Mouse (Mus musculus): ENCODE data around the gene Rbm3. TPM values are rescaled to one million over a fixed set of nuclear protein-coding genes. Genes with fewer than 3 reads are reported as not detected.

Gene Rbm3
- polyA plus RNA-seq (2015; fragmentation: Nextera tagmentation; extraction: Ambion mirVana): 217 and 231 TPM in 2 replicates

- H3K9me3 ChIP-seq (replicated peaks; ENCODE audit: control insufficient read depth, low read length): no peaks in the 10 kb centered on the region
Measured at GRCm38 (mm10) chrX:8145153-8145991, at the start of gene Rbm3. Rbm3 (minus strand) TSS chrX:8145880.

GRCm38 (mm10) chrX:8193419-8193723 is 47.7 kb upstream of the Rbm3 start, which contains the start of gene Ebp:
Ebp (minus strand) TSS chrX:8193512.
- H3K27ac ChIP-seq (ENCODE audit: low read length): peak within 1 kb of the TSS; percentile 83
- peak within 1 kb of the TSS; percentile 75 for H3K4me3 ChIP-seq (ENCODE audit: low read depth, low read length)
- peak within 1 kb of the TSS; percentile 80 for H3K9ac ChIP-seq (ENCODE audit: low read depth, low read length)
- ATAC-seq (ENCODE audit: low read depth): peak; percentile 15
- H3K27me3 ChIP-seq (ENCODE audit: control insufficient read depth, insufficient read depth, low read depth, low read length): no peaks in the 10 kb centered on the region
- peaks cover 2% of the 10 kb centered on the region for H3K4me1 ChIP-seq (ENCODE audit: control insufficient read depth, low read depth, low read length)
- H3K4me2 ChIP-seq (ENCODE audit: low read depth, low read length): peak within 1 kb of the TSS; percentile 88
- H3K36me3 ChIP-seq (ENCODE audit: control insufficient read depth, insufficient read depth): no peaks in the 10 kb centered on the region
- no peaks in the 10 kb centered on the region for H3K9me3 ChIP-seq (replicated peaks; ENCODE audit: control insufficient read depth, low read length)
- 21% methylated on average over 10 of the region's 10 CpGs for WGBS (ENCODE audit: insufficient replicate concordance)

More at GRCm38 (mm10) chrX:8145153-8145991, at the start of gene Rbm3:
- Histone ChIP-seq H3K36me3 (ENCODE audit: control insufficient read depth, insufficient read depth) (peaks cover 29% of the 10 kb centered on the region), H3K4me1 (ENCODE audit: control insufficient read depth, low read depth, low read length) (peaks cover 9% of the 10 kb centered on the region), H3K27ac (ENCODE audit: low read length) (peak within 1 kb of the TSS; percentile 95), H3K9ac (ENCODE audit: low read depth, low read length) (peak within 1 kb of the TSS; percentile 72), H3K4me3 (ENCODE audit: low read depth, low read length) (peak within 1 kb of the TSS; percentile 83), H3K27me3 (ENCODE audit: control insufficient read depth, insufficient read depth, low read depth, low read length) (no peaks in the 10 kb centered on the region), H3K4me2 (ENCODE audit: low read depth, low read length) (peak within 1 kb of the TSS; percentile 77)
- 18% methylated on average over 61 of the region's 65 CpGs for WGBS (ENCODE audit: insufficient replicate concordance)
- peak; percentile 95 for ATAC-seq (ENCODE audit: low read depth)

- H3K4me1 ChIP-seq (ENCODE audit: control insufficient read depth, low read depth, low read length): peaks cover 2% of the 10 kb centered on the region
- peak overlapping the region; percentile 75 for H3K4me3 ChIP-seq (ENCODE audit: low read depth, low read length)
- no peaks in the 10 kb centered on the region for H3K9me3 ChIP-seq (replicated peaks; ENCODE audit: control insufficient read depth, low read length)
- peak; percentile 99 for ATAC-seq (ENCODE audit: low read depth)
- H3K27me3 ChIP-seq (ENCODE audit: control insufficient read depth, insufficient read depth, low read depth, low read length): no peaks in the 10 kb centered on the region
- WGBS (ENCODE audit: insufficient replicate concordance): 14% methylated on average over 38 of the region's 38 CpGs
- peak overlapping the region; percentile 83 for H3K27ac ChIP-seq (ENCODE audit: low read length)
- no peaks in the 10 kb centered on the region for H3K36me3 ChIP-seq (ENCODE audit: control insufficient read depth, insufficient read depth)
- peak overlapping the region; percentile 80 for H3K9ac ChIP-seq (ENCODE audit: low read depth, low read length)
- peak overlapping the region; percentile 88 for H3K4me2 ChIP-seq (ENCODE audit: low read depth, low read length)
Measured at GRCm38 (mm10) chrX:8192640-8193418, 47.1 kb upstream of the Rbm3 start.

GRCm38 (mm10) chrX:8192126-8192639 is 46.5 kb upstream of the Rbm3 start:
- peak overlapping the region; percentile 75 for H3K4me3 ChIP-seq (ENCODE audit: low read depth, low read length)
- H3K4me1 ChIP-seq (ENCODE audit: control insufficient read depth, low read depth, low read length): peaks cover 2% of the 10 kb centered on the region
- 11% methylated on average over 13 of the region's 13 CpGs for WGBS (ENCODE audit: insufficient replicate concordance)
- H3K27me3 ChIP-seq (ENCODE audit: control insufficient read depth, insufficient read depth, low read depth, low read length): no peaks in the 10 kb centered on the region
- peak overlapping the region; percentile 80 for H3K9ac ChIP-seq (ENCODE audit: low read depth, low read length)
- no peaks in the 10 kb centered on the region for H3K36me3 ChIP-seq (ENCODE audit: control insufficient read depth, insufficient read depth)
- H3K27ac ChIP-seq (ENCODE audit: low read length): peak overlapping the region; percentile 70
- peak overlapping the region; percentile 71 for H3K4me2 ChIP-seq (ENCODE audit: low read depth, low read length)
- H3K9me3 ChIP-seq (replicated peaks; ENCODE audit: control insufficient read depth, low read length): no peaks in the 10 kb centered on the region
- ATAC-seq (ENCODE audit: low read depth): no peak; the same call in 1 of the 2 replicates

- H3K4me3 ChIP-seq (ENCODE audit: low read depth, low read length): no peak overlapping the region
- H3K27me3 ChIP-seq (ENCODE audit: control insufficient read depth, insufficient read depth, low read depth, low read length): no peaks in the 10 kb centered on the region
- H3K36me3 ChIP-seq (ENCODE audit: control insufficient read depth, insufficient read depth): no peaks in the 10 kb centered on the region
- no peaks in the 10 kb centered on the region for H3K4me1 ChIP-seq (ENCODE audit: control insufficient read depth, low read depth, low read length)
- H3K9me3 ChIP-seq (replicated peaks; ENCODE audit: control insufficient read depth, low read length): no peaks in the 10 kb centered on the region
- 19% methylated on average over 7 of the region's 7 CpGs for WGBS (ENCODE audit: insufficient replicate concordance)
- H3K9ac ChIP-seq (ENCODE audit: low read depth, low read length): no peak overlapping the region
- H3K4me2 ChIP-seq (ENCODE audit: low read depth, low read length): no peak overlapping the region
- no peak for ATAC-seq (ENCODE audit: low read depth)
- no peak overlapping the region for H3K27ac ChIP-seq (ENCODE audit: low read length)
Measured at GRCm38 (mm10) chrX:8182871-8183540, 37.3 kb upstream of the Rbm3 start.

- Histone ChIP-seq H3K9ac (ENCODE audit: low read depth, low read length) (no peak overlapping the region), H3K9me3 (replicated peaks; ENCODE audit: control insufficient read depth, low read length) (no peaks in the 10 kb centered on the region), H3K27ac (ENCODE audit: low read length) (no peak overlapping the region), H3K4me3 (ENCODE audit: low read depth, low read length) (no peak overlapping the region), H3K27me3 (ENCODE audit: control insufficient read depth, insufficient read depth, low read depth, low read length) (no peaks in the 10 kb centered on the region), H3K4me2 (ENCODE audit: low read depth, low read length) (no peak overlapping the region), H3K36me3 (ENCODE audit: control insufficient read depth, insufficient read depth) (no peaks in the 10 kb centered on the region), H3K4me1 (ENCODE audit: control insufficient read depth, low read depth, low read length) (peaks cover 2% of the 10 kb centered on the region)
- WGBS (ENCODE audit: insufficient replicate concordance): 38% methylated on average over 5 of the region's 5 CpGs
- no peak for ATAC-seq (ENCODE audit: low read depth)
Measured at GRCm38 (mm10) chrX:8179646-8180045, 34.0 kb upstream of the Rbm3 start.

- Histone ChIP-seq H3K4me3 (ENCODE audit: low read depth, low read length) (no peak overlapping the region), H3K9me3 (replicated peaks; ENCODE audit: control insufficient read depth, low read length) (no peaks in the 10 kb centered on the region), H3K4me1 (ENCODE audit: control insufficient read depth, low read depth, low read length) (peaks cover 3% of the 10 kb centered on the region), H3K9ac (ENCODE audit: low read depth, low read length) (no peak overlapping the region), H3K4me2 (ENCODE audit: low read depth, low read length) (no peak overlapping the region), H3K36me3 (ENCODE audit: control insufficient read depth, insufficient read depth) (no peaks in the 10 kb centered on the region), H3K27ac (ENCODE audit: low read length) (no peak overlapping the region), H3K27me3 (ENCODE audit: control insufficient read depth, insufficient read depth, low read depth, low read length) (no peaks in the 10 kb centered on the region)
- WGBS (ENCODE audit: insufficient replicate concordance): 85% methylated on average over 2 of the region's 2 CpGs
- ATAC-seq (ENCODE audit: low read depth): no peak
Measured at GRCm38 (mm10) chrX:8178871-8179270, 33.2 kb upstream of the Rbm3 start.

- peak within 1 kb of the TSS; percentile 74 for H3K9ac ChIP-seq (ENCODE audit: low read depth, low read length)
- 11% methylated on average over 55 of the region's 56 CpGs for WGBS (ENCODE audit: insufficient replicate concordance)
- no peaks in the 10 kb centered on the region for H3K27me3 ChIP-seq (ENCODE audit: control insufficient read depth, insufficient read depth, low read depth, low read length)
- peak within 1 kb of the TSS; percentile 76 for H3K4me3 ChIP-seq (ENCODE audit: low read depth, low read length)
- H3K27ac ChIP-seq (ENCODE audit: low read length): peak within 1 kb of the TSS; percentile 92
- H3K4me2 ChIP-seq (ENCODE audit: low read depth, low read length): peak within 1 kb of the TSS; percentile 72
- peak; percentile 97 for ATAC-seq (ENCODE audit: low read depth)
- peaks cover 3% of the 10 kb centered on the region for H3K4me1 ChIP-seq (ENCODE audit: control insufficient read depth, low read depth, low read length)
- H3K9me3 ChIP-seq (replicated peaks; ENCODE audit: control insufficient read depth, low read length): no peaks in the 10 kb centered on the region
- no peaks in the 10 kb centered on the region for H3K36me3 ChIP-seq (ENCODE audit: control insufficient read depth, insufficient read depth)
Measured at GRCm38 (mm10) chrX:8175504-8176385, 30.1 kb upstream of the Rbm3 start, which contains the start of gene Tbc1d25. Tbc1d25 (minus strand) TSS chrX:8176181.
